Mouse (Mus musculus) adrenal gland, postnatal 25 days (tissue): ENCODE measurements around the gene Atp5j2. TPM values are rescaled to one million over a fixed set of nuclear protein-coding genes. Genes with fewer than 3 reads are reported as not detected.

Source experiments
- total RNA-seq: library from RNA; stranded (reverse); gene quantifications from 2 replicates; pipeline ENCODE4 v1.2.3, GENCODE M21; 2021

The Atp5j2 gene
- total RNA-seq, 1 experiment from 2014 or later, result 437 TPM

Other genes starting within 250 kb of the Atp5j2 start
- gene Smurf1, start 226.2 kb downstream of the Atp5j2 start, total RNA-seq, result 18.8 and 24.7 TPM in 2 replicates
- gene Gm4871, start 159.3 kb downstream of the Atp5j2 start, total RNA-seq, result not detected in 2 replicates
- not detected in 2 replicates for gene 1700018F24Rik, start 149.1 kb downstream of the Atp5j2 start, total RNA-seq
- 110 and 126 TPM in 2 replicates for gene Arpc1a, start 108.2 kb downstream of the Atp5j2 start, total RNA-seq
- gene Kpna7, start 108.0 kb downstream of the Atp5j2 start, total RNA-seq, result not detected in 2 replicates
- 243 and 311 TPM in 2 replicates for gene Arpc1b, start 77.8 kb downstream of the Atp5j2 start, total RNA-seq
- gene Pdap1, start 51.8 kb downstream of the Atp5j2 start, total RNA-seq, result 91.0 and 131 TPM in 2 replicates
- 113 and 115 TPM in 2 replicates for gene Bud31, start 51.7 kb downstream of the Atp5j2 start, total RNA-seq
- gene Ptcd1, start 25.0 kb downstream of the Atp5j2 start, total RNA-seq, result 35.1 and 38.5 TPM in 2 replicates
- 22.9 and 23.2 TPM in 2 replicates for gene Cpsf4, start 24.8 kb downstream of the Atp5j2 start, total RNA-seq
- gene Zkscan14, start 9.8 kb upstream of the Atp5j2 start, total RNA-seq, result 9.3 and 13.3 TPM in 2 replicates
- 11.1 and 12.9 TPM in 2 replicates for gene Zkscan5, start 12.5 kb upstream of the Atp5j2 start, total RNA-seq
- 59.8 and 67.4 TPM in 2 replicates for gene Zfp655, start 39.7 kb upstream of the Atp5j2 start, total RNA-seq
- gene Zscan25, start 88.4 kb upstream of the Atp5j2 start, total RNA-seq, result 18.0 and 19.2 TPM in 2 replicates
- gene Cyp3a57, start 153.2 kb upstream of the Atp5j2 start, total RNA-seq, result 0.27 TPM in 1 of 2 replicates, not detected in the other